Mouse (Mus musculus) intestine, embryonic 16.5 days (tissue): Measurements from ENCODE around the gene Selenoi. TPM values are rescaled to one million over a fixed set of nuclear protein-coding genes. Genes with fewer than 3 reads are reported as not detected.

Experiments used
- ATAC-seq: fragments of 200-750 bp; cut with Nextera tagmentation; 2 replicates; pipeline ENCODE4 v1.8.0; 2017; ENCODE audit warnings: moderate TSS enrichment, moderate library complexity
- H3K27ac ChIP-seq: fragments of 300-500 bp; sonication (generic); 2 replicates; pipeline ENCODE4 v1.5.1; 2014; ENCODE audit warnings: mild to moderate bottlenecking, low read length
- H3K27me3 ChIP-seq: fragments of 300-500 bp; sonication (generic); replicated peaks from 2 replicates; pipeline ENCODE4 v1.6.1; 2014; ENCODE audit warnings: low read length, control low read depth, mixed read lengths; ENCODE audit not compliant: control insufficient read depth, insufficient read depth
- H3K36me3 ChIP-seq: fragments of 300-500 bp; sonication (generic); 2 replicates; pipeline ENCODE4 v1.6.1; 2014; ENCODE audit warnings: low read length, control low read depth; ENCODE audit not compliant: control insufficient read depth, insufficient read depth
- H3K4me1 ChIP-seq: fragments of 300-500 bp; sonication (generic); 2 replicates; pipeline ENCODE4 v1.6.1; 2014; ENCODE audit warnings: low read length, control low read depth, mixed read lengths; ENCODE audit not compliant: control insufficient read depth, insufficient read depth
- H3K4me2 ChIP-seq: fragments of 300-500 bp; sonication (generic); 2 replicates; pipeline ENCODE4 v1.6.1; 2014; ENCODE audit warnings: low read depth, low read length, control low read depth
- H3K4me3 ChIP-seq: fragments of 300-500 bp; sonication (generic); 2 replicates; pipeline ENCODE4 v1.5.1; 2014; ENCODE audit warnings: mild to moderate bottlenecking, low read length
- H3K9ac ChIP-seq: fragments of 300-500 bp; sonication (generic); 2 replicates; pipeline ENCODE4 v1.6.1; 2014; ENCODE audit warnings: low read depth, low read length
- H3K9me3 ChIP-seq: fragments of 300-500 bp; sonication (generic); 2 replicates; pipeline ENCODE4 v1.6.1; 2016; ENCODE audit warnings: low read length, control low read depth; ENCODE audit not compliant: control insufficient read depth
- WGBS: fragments of 180-500 bp; shearing (Covaris S2); extraction: QIAGEN DNeasy Blood & Tissue Kit; methylation state at CpG from one replicate; pipeline ENCODE4 v1.1.7; 2014; 5-methylcytosine and 5-hydroxymethylcytosine counted together
- polyA plus RNA-seq: library from polyadenylated mRNA; unstranded; fragments of >200 nt; fragmentation: Nextera tagmentation; extraction: Ambion mirVana; gene quantifications from 2 replicates; pipeline ENCODE4 v1.2.1, GENCODE M21; 2015

Selenoi gene
- polyA plus RNA-seq, 1 experiment from 2014 or later = 52.2 TPM

DNA sequence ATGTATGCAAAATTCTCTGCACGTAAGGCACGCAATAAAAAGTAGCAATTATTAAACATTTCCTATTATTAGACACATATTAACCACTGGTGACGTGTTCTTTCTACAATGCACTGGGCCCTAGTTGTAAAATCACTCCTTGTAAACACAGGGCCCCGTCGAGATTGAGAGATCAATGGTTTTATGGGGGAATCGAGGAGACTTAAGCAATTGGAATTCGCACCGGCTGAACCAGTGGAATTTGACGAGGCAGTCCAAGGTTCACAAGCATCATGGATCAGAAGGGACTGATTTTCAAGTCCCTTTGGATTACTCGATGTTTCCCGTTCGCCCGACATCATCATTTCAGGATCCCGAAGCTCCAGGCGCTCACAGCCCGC, 500 bp upstream of the Selenoi start:
- peaks cover 18% of the 10 kb centered on the region for H3K4me1 ChIP-seq
- H3K4me2 ChIP-seq = peak overlapping the region; percentile 48
- H3K9me3 ChIP-seq = peaks cover 5% of the 10 kb centered on the region; the same call in 1 of the 2 replicates
- peak overlapping the region; percentile 69 for H3K9ac ChIP-seq
- WGBS = 25% methylated on average over 16 of the region's 16 CpGs
- peak overlapping the region; percentile 89 for H3K27ac ChIP-seq
- 0 out of 2 replicates have a peak, but pooled peaks cover 3% of the 10 kb centered on the region for H3K36me3 ChIP-seq
- H3K4me3 ChIP-seq = peak overlapping the region; percentile 91
- H3K27me3 ChIP-seq = no peaks in the 10 kb centered on the region
- peak; percentile 82 for ATAC-seq

- WGBS = 3% methylated on average over 15 of the region's 15 CpGs
- H3K4me1 ChIP-seq = peaks cover 18% of the 10 kb centered on the region
- no peaks in the 10 kb centered on the region for H3K27me3 ChIP-seq
- H3K36me3 ChIP-seq = 0 out of 2 replicates have a peak, but pooled peaks cover 3% of the 10 kb centered on the region
- H3K4me3 ChIP-seq = peak overlapping the region; percentile 91
- peak overlapping the region; percentile 94 for H3K27ac ChIP-seq
- ATAC-seq = no peak
- peak overlapping the region; percentile 74 for H3K4me2 ChIP-seq
- peak overlapping the region; percentile 93 for H3K9ac ChIP-seq
- H3K9me3 ChIP-seq = peaks cover 5% of the 10 kb centered on the region; the same call in 1 of the 2 replicates
These were observed 661 bp downstream of the Selenoi start for GRCm38 (mm10) chr5:30233042-30233441.

DNA sequence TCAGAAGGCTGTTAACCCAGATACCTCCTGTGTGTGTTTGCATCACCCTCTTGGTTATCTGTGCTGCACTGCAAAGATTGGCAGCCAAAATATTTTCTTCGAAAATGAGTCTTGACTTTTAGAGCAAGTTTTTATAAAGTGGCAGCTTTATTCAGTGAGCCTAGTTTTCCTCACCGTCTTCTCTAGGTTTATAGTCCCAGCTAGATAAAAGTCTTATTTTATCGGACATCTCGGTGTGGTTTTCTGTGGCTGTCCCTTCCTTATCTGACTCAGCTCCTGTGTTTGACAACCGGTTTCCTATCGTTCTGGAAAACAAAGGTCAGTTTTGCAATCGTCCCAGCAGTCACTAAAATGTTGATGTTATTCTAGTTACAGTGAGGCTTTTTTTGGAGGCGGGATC, 1.6 kb downstream of the Selenoi start:
- peak overlapping the region; percentile 74 for H3K4me2 ChIP-seq
- peak overlapping the region; percentile 91 for H3K4me3 ChIP-seq
- H3K4me1 ChIP-seq = peaks cover 18% of the 10 kb centered on the region
- WGBS = 41% methylated on average over 8 of the region's 8 CpGs
- H3K9ac ChIP-seq = peak overlapping the region; percentile 93; the same call in 1 of the 2 replicates
- peak overlapping the region; percentile 51 for H3K27ac ChIP-seq
- H3K36me3 ChIP-seq = 0 out of 2 replicates have a peak, but pooled peaks cover 3% of the 10 kb centered on the region
- no peaks in the 10 kb centered on the region for H3K27me3 ChIP-seq
- no peak for ATAC-seq
- H3K9me3 ChIP-seq = peaks cover 5% of the 10 kb centered on the region; the same call in 1 of the 2 replicates

- 0 out of 2 replicates have a peak, but pooled peaks cover under 1% of the 10 kb centered on the region for H3K9me3 ChIP-seq
- ATAC-seq = no peak
- H3K4me2 ChIP-seq = no peak overlapping the region
- H3K27me3 ChIP-seq = no peaks in the 10 kb centered on the region
- H3K36me3 ChIP-seq = no peaks in the 10 kb centered on the region
- WGBS = 72% methylated on average over 2 of the region's 2 CpGs
- H3K27ac ChIP-seq = no peak overlapping the region
- H3K9ac ChIP-seq = no peak overlapping the region
- peaks cover 21% of the 10 kb centered on the region for H3K4me1 ChIP-seq
- H3K4me3 ChIP-seq = no peak overlapping the region
These were observed 3.3 kb downstream of the Selenoi start for GRCm38 (mm10) chr5:30235641-30236126.

- peak; percentile 61 for ATAC-seq
- WGBS = 72% methylated on average over 5 of the region's 5 CpGs
These were observed 6.2 kb downstream of the Selenoi start for GRCm38 (mm10) chr5:30238533-30238932.

GRCm38 (mm10) chr5:30240552-30240951, 8.2 kb downstream of the Selenoi start:
- no peaks in the 10 kb centered on the region for H3K27me3 ChIP-seq
- WGBS = 71% methylated on average over 7 of the region's 7 CpGs
- no peak overlapping the region for H3K27ac ChIP-seq
- ATAC-seq = no peak
- H3K4me2 ChIP-seq = no peak overlapping the region
- H3K9me3 ChIP-seq = no peaks in the 10 kb centered on the region
- H3K36me3 ChIP-seq = no peaks in the 10 kb centered on the region
- H3K9ac ChIP-seq = no peak overlapping the region
- H3K4me1 ChIP-seq = peaks cover 35% of the 10 kb centered on the region
- H3K4me3 ChIP-seq = no peak overlapping the region

More at GRCm38 (mm10) chr5:30238533-30238932, 6.2 kb downstream of the Selenoi start:
- Histone ChIP-seq H3K36me3 (no peaks in the 10 kb centered on the region), H3K9me3 (no peaks in the 10 kb centered on the region), H3K4me2 (no peak overlapping the region), H3K9ac (no peak overlapping the region), H3K4me3 (no peak overlapping the region), H3K27me3 (no peaks in the 10 kb centered on the region), H3K4me1 (peaks cover 37% of the 10 kb centered on the region), H3K27ac (peak overlapping the region; percentile 6; the same call in 1 of the 2 replicates)

DNA sequence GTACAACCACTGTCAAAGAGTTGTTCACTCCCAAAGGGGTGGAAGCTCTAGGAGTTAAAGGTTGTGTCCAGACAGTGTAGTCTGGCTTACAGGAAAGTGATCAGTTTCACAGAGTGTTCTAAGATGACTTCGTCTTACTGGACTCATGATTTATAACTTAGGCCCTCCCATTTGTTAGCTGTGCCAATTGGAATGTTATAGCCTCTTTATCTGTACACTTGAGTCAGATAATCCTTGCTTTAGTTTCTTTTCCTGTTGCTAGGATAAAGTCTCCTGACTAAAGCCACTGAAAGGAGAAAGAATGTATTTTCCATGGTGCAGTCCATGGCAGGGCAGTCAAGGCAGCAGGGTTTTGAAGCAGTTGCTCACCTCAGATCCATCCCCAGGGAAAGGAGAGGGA, 10.0 kb downstream of the Selenoi start:
- WGBS = 24% methylated on average over 1 of the region's 1 CpGs
- no peak overlapping the region for H3K4me3 ChIP-seq
- no peaks in the 10 kb centered on the region for H3K9me3 ChIP-seq
- H3K9ac ChIP-seq = no peak overlapping the region
- peak overlapping the region; percentile 69 for H3K27ac ChIP-seq
- H3K36me3 ChIP-seq = no peaks in the 10 kb centered on the region; the same call in 1 of the 2 replicates
- peaks cover 31% of the 10 kb centered on the region for H3K4me1 ChIP-seq
- H3K4me2 ChIP-seq = peak overlapping the region; percentile 15
- H3K27me3 ChIP-seq = no peaks in the 10 kb centered on the region
- peak; percentile 81 for ATAC-seq

DNA sequence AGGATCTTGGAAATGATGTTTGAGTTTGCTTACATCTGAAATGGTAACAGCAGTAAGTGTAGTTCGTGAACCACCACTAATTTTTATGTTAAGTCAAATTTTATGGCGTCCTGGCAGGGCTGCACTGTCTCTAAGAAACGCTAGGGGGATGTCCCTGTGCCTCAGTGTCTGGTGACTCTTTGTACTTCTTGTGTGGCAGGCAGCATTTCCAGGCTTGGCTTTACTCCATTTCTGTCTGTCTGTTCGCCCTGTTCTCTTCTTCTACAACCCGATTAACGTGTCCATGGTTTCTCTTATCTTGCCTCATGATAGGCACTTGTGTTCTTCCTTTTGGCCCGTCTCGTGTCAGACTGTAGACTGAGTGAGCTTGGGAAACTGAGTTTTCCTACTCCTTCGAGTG, 11.4 kb downstream of the Selenoi start:
- ATAC-seq = no peak
- no peaks in the 10 kb centered on the region; the same call in 1 of the 2 replicates for H3K36me3 ChIP-seq
- no peak overlapping the region for H3K4me2 ChIP-seq
- H3K9ac ChIP-seq = no peak overlapping the region
- no peaks in the 10 kb centered on the region for H3K27me3 ChIP-seq
- H3K4me3 ChIP-seq = no peak overlapping the region
- 57% methylated on average over 9 of the region's 9 CpGs for WGBS
- no peak overlapping the region for H3K27ac ChIP-seq
- H3K9me3 ChIP-seq = no peaks in the 10 kb centered on the region
- H3K4me1 ChIP-seq = peaks cover 31% of the 10 kb centered on the region

DNA sequence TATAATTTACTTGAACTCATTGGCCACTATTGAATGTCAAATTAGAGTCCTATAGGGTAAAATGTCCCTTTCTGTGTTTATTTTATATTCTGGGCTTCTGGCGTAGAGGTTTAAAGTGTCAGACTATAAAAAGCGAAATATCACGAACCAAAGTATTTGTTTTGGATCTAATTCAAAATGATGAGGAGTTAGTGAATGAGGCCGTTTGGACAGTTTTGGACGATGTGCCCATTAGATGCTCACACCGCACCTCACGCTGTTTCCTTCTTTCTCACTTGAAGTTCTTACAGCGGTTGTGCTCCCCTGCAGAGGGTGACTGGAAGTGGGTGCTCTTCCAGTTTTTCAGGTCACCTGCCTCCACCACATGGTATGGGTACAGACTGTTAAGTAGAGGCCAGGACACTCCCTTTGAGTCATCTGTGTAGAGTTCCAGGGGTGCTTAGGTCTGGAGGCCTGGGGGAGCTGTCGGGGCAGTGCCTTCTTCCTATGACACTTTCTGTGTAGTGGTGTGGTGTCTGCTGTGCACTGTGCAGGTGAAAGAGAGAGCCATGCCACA, 13.6 kb downstream of the Selenoi start:
- Histone ChIP-seq H3K4me3 (no peak overlapping the region), H3K36me3 (peaks cover 9% of the 10 kb centered on the region; the same call in 1 of the 2 replicates), H3K27me3 (no peaks in the 10 kb centered on the region), H3K4me2 (no peak overlapping the region), H3K9ac (no peak overlapping the region), H3K27ac (no peak overlapping the region), H3K4me1 (peaks cover 26% of the 10 kb centered on the region), H3K9me3 (no peaks in the 10 kb centered on the region)
- WGBS = 83% methylated on average over 9 of the region's 9 CpGs
- no peak for ATAC-seq
